Mouse (Mus musculus) yolk sac, embryonic 10.5 days (tissue): ENCODE measurements around the gene Dvl2.
"Not testable (repeated sequence)": the region's sequence is repeated elsewhere in the genome, so short reads cannot be mapped to it uniquely, and the experiment has no call there.

Experiments used
- DNase-seq: peaks from one replicate; pipeline ENCODE4 v3.0.0-alpha.2; 2017; ENCODE audit warnings: low spot score

Gene Dvl2

GRCm38 (mm10) chr11:70000396-70000898, at the start of gene Dvl2:
Gene Dvl2, plus strand, starts transcription at chr11:70000595.
- DNase-seq: peak; percentile 97

GRCm38 (mm10) chr11:69950807-69951459, 49.5 kb upstream of the Dvl2 start:
- no peak for DNase-seq

- no peak for DNase-seq
Observed at GRCm38 (mm10) chr11:69952274-69952673, 48.1 kb upstream of the Dvl2 start.

GRCm38 (mm10) chr11:69953267-69953915, 47.0 kb upstream of the Dvl2 start:
- DNase-seq: peak; percentile 64

GRCm38 (mm10) chr11:69955618-69956017, 44.8 kb upstream of the Dvl2 start:
- DNase-seq: not testable (repeated sequence)

- no peak for DNase-seq
Observed at GRCm38 (mm10) chr11:69956218-69956617, 44.2 kb upstream of the Dvl2 start.

GRCm38 (mm10) chr11:69960616-69961015, 39.8 kb upstream of the Dvl2 start:
- DNase-seq: no peak

- DNase-seq: no peak
Observed at GRCm38 (mm10) chr11:69961841-69962240, 38.6 kb upstream of the Dvl2 start.

- DNase-seq: no peak
Observed at GRCm38 (mm10) chr11:69964650-69965270, 35.6 kb upstream of the Dvl2 start, which contains the start of gene Cldn7. Gene Cldn7, plus strand, starts transcription at chr11:69964779.

- peak; percentile 91 for DNase-seq
Observed at GRCm38 (mm10) chr11:69965271-69966005, 35.0 kb upstream of the Dvl2 start.

- peak; percentile 87 for DNase-seq
Observed at GRCm38 (mm10) chr11:69966006-69966859, 34.2 kb upstream of the Dvl2 start.

GRCm38 (mm10) chr11:69966860-69967517, 33.4 kb upstream of the Dvl2 start:
- no peak for DNase-seq

GRCm38 (mm10) chr11:69968793-69969192, 31.6 kb upstream of the Dvl2 start:
- peak; percentile 83 for DNase-seq

- no peak for DNase-seq
Observed at GRCm38 (mm10) chr11:69970222-69970621, 30.2 kb upstream of the Dvl2 start.

GRCm38 (mm10) chr11:69970775-69971174, 29.6 kb upstream of the Dvl2 start:
- no peak for DNase-seq

GRCm38 (mm10) chr11:69974907-69975306, 25.5 kb upstream of the Dvl2 start:
- no peak for DNase-seq

- DNase-seq: no peak
Observed at GRCm38 (mm10) chr11:69976271-69976670, 24.1 kb upstream of the Dvl2 start.

GRCm38 (mm10) chr11:69979827-69980195, 20.6 kb upstream of the Dvl2 start:
- no peak for DNase-seq

GRCm38 (mm10) chr11:69980196-69981140, 19.9 kb upstream of the Dvl2 start:
- peak; percentile 100 for DNase-seq
